Mouse (Mus musculus) embryonic facial prominence, embryonic 12.5 days (tissue): ENCODE results near the gene Ctdspl. TPM values are rescaled to one million over a fixed set of nuclear protein-coding genes. Genes with fewer than 3 reads are reported as not detected.
A peak's percentile ranks its signal among the peaks of the same experiment; 100 is the strongest.

Source experiments
- ATAC-seq: fragments of 200-750 bp; cut with Nextera tagmentation; 2 replicates; pipeline ENCODE4 v1.8.0; 2017; ENCODE audit not compliant: insufficient number of reproducible peaks, insufficient read depth, low FRiP score, low TSS enrichment
- H3K27ac ChIP-seq: fragments of 300-500 bp; sonication (generic); 2 replicates; pipeline ENCODE4 v1.5.1; 2016; ENCODE audit warnings: mild to moderate bottlenecking
- H3K27me3 ChIP-seq: fragments of 300-500 bp; sonication (generic); 2 replicates; pipeline ENCODE4 v1.6.1; 2016; ENCODE audit warnings: mild to moderate bottlenecking, moderate library complexity
- H3K36me3 ChIP-seq: fragments of 300-500 bp; sonication (generic); 2 replicates; pipeline ENCODE4 v1.6.1; 2016; ENCODE audit warnings: mild to moderate bottlenecking
- H3K4me1 ChIP-seq: fragments of 300-500 bp; sonication (generic); 2 replicates; pipeline ENCODE4 v1.6.1; 2016
- H3K4me2 ChIP-seq: fragments of 300-500 bp; sonication (generic); replicated peaks from 2 replicates; pipeline ENCODE4 v1.6.1; 2016; ENCODE audit warnings: mild to moderate bottlenecking, moderate library complexity
- H3K4me3 ChIP-seq: fragments of 300-500 bp; sonication (generic); 2 replicates; pipeline ENCODE4 v1.5.1; 2016; ENCODE audit warnings: mild to moderate bottlenecking
- H3K9ac ChIP-seq: fragments of 300-500 bp; sonication (generic); 2 replicates; pipeline ENCODE4 v1.6.1; 2016; ENCODE audit warnings: mild to moderate bottlenecking, moderate library complexity
- H3K9me3 ChIP-seq: fragments of 300-500 bp; sonication (generic); 2 replicates; pipeline ENCODE4 v1.6.1; 2016; ENCODE audit warnings: mild to moderate bottlenecking, moderate library complexity
- WGBS: fragments of 180-500 bp; shearing (Covaris S2); methylation state at CpG from one replicate; pipeline ENCODE4 v1.1.7; 2016; 5-methylcytosine and 5-hydroxymethylcytosine counted together
- polyA plus RNA-seq: library from polyadenylated mRNA; unstranded; fragments of >200 nt; fragmentation: Nextera tagmentation; extraction: Ambion mirVana; gene quantifications from 2 replicates; pipeline ENCODE4 v1.2.1, GENCODE M21; 2016

Gene Ctdspl
- polyA plus RNA-seq, 1 experiment from 2014 or later: 16.0 TPM

GRCm38 (mm10) chr9:118991750-118992585 lies 65.7 kb downstream of the Ctdspl start:
- 90% methylated on average over 21 of the region's 21 CpGs for WGBS
- Histone ChIP-seq H3K4me1 (peaks cover 29% of the 10 kb centered on the region), H3K36me3 (0 out of 2 replicates have a peak, but pooled peaks cover 3% of the 10 kb centered on the region), H3K4me2 (no peak overlapping the region), H3K27me3 (no peaks in the 10 kb centered on the region), H3K9me3 (no peaks in the 10 kb centered on the region), H3K4me3 (no peak overlapping the region), H3K27ac (no peak overlapping the region), H3K9ac (no peak overlapping the region)
- no peak for ATAC-seq

GRCm38 (mm10) chr9:118992586-118992955 lies 66.3 kb downstream of the Ctdspl start:
- Histone ChIP-seq H3K36me3 (0 out of 2 replicates have a peak, but pooled peaks cover 3% of the 10 kb centered on the region), H3K4me3 (no peak overlapping the region), H3K27me3 (no peaks in the 10 kb centered on the region), H3K4me1 (peaks cover 25% of the 10 kb centered on the region), H3K9ac (no peak overlapping the region), H3K27ac (no peak overlapping the region), H3K4me2 (no peak overlapping the region), H3K9me3 (no peaks in the 10 kb centered on the region)
- WGBS: 76% methylated on average over 5 of the region's 5 CpGs
- no peak for ATAC-seq

GRCm38 (mm10) chr9:118994524-118995227 lies 68.4 kb downstream of the Ctdspl start:
- no peak for ATAC-seq
- Histone ChIP-seq H3K4me3 (no peak overlapping the region), H3K4me1 (peaks cover 18% of the 10 kb centered on the region), H3K36me3 (0 out of 2 replicates have a peak, but pooled peaks cover 3% of the 10 kb centered on the region), H3K9me3 (no peaks in the 10 kb centered on the region), H3K4me2 (no peak overlapping the region), H3K9ac (no peak overlapping the region), H3K27ac (no peak overlapping the region; the same call in 1 of the 2 replicates), H3K27me3 (no peaks in the 10 kb centered on the region)
- WGBS: 76% methylated on average over 12 of the region's 12 CpGs

- H3K9ac ChIP-seq: no peak overlapping the region
- no peaks in the 10 kb centered on the region for H3K27me3 ChIP-seq
- no peak overlapping the region; the same call in 1 of the 2 replicates for H3K27ac ChIP-seq
- H3K4me2 ChIP-seq: no peak overlapping the region
- 77% methylated on average over 6 of the region's 6 CpGs for WGBS
- no peak for ATAC-seq
- no peak overlapping the region for H3K4me3 ChIP-seq
- no peaks in the 10 kb centered on the region for H3K9me3 ChIP-seq
- 0 out of 2 replicates have a peak, but pooled peaks cover 3% of the 10 kb centered on the region for H3K36me3 ChIP-seq
- peaks cover 17% of the 10 kb centered on the region for H3K4me1 ChIP-seq
Measured at GRCm38 (mm10) chr9:118995539-118995938, 69.3 kb downstream of the Ctdspl start.

GRCm38 (mm10) chr9:118997241-118997640 lies 71.0 kb downstream of the Ctdspl start:
- no peaks in the 10 kb centered on the region for H3K27me3 ChIP-seq
- H3K36me3 ChIP-seq: peaks cover 9% of the 10 kb centered on the region; the same call in 1 of the 2 replicates
- 95% methylated on average over 6 of the region's 6 CpGs for WGBS
- no peaks in the 10 kb centered on the region for H3K9me3 ChIP-seq
- no peak for ATAC-seq
- no peak overlapping the region for H3K27ac ChIP-seq
- no peak overlapping the region for H3K4me2 ChIP-seq
- peaks cover 7% of the 10 kb centered on the region for H3K4me1 ChIP-seq
- H3K4me3 ChIP-seq: no peak overlapping the region
- H3K9ac ChIP-seq: no peak overlapping the region

- ATAC-seq: no peak
- Histone ChIP-seq H3K27me3 (no peaks in the 10 kb centered on the region), H3K9me3 (no peaks in the 10 kb centered on the region), H3K4me2 (no peak overlapping the region), H3K9ac (no peak overlapping the region), H3K4me1 (peaks cover 20% of the 10 kb centered on the region), H3K27ac (no peak overlapping the region), H3K36me3 (peaks cover 6% of the 10 kb centered on the region; the same call in 1 of the 2 replicates), H3K4me3 (no peak overlapping the region)
- WGBS: 68% methylated on average over 6 of the region's 6 CpGs
Measured at GRCm38 (mm10) chr9:119000196-119000595, 73.9 kb downstream of the Ctdspl start.

GRCm38 (mm10) chr9:119002267-119002666 lies 76.0 kb downstream of the Ctdspl start:
- 71% methylated on average over 17 of the region's 17 CpGs for WGBS

GRCm38 (mm10) chr9:119003990-119004702 lies 77.9 kb downstream of the Ctdspl start:
- peak overlapping the region; percentile 8; the same call in 1 of the 2 replicates for H3K27ac ChIP-seq
- H3K4me1 ChIP-seq: peaks cover 30% of the 10 kb centered on the region
- no peak for ATAC-seq

More at GRCm38 (mm10) chr9:119002267-119002666, 76.0 kb downstream of the Ctdspl start:
- Histone ChIP-seq H3K27me3 (no peaks in the 10 kb centered on the region), H3K4me1 (peaks cover 30% of the 10 kb centered on the region), H3K4me3 (no peak overlapping the region), H3K36me3 (peaks cover 6% of the 10 kb centered on the region; the same call in 1 of the 2 replicates), H3K9ac (no peak overlapping the region), H3K27ac (no peak overlapping the region), H3K4me2 (no peak overlapping the region), H3K9me3 (no peaks in the 10 kb centered on the region)
- no peak for ATAC-seq

GRCm38 (mm10) chr9:119004703-119005076 lies 78.4 kb downstream of the Ctdspl start:
- H3K9ac ChIP-seq: no peak overlapping the region
- H3K27me3 ChIP-seq: no peaks in the 10 kb centered on the region
- H3K9me3 ChIP-seq: no peaks in the 10 kb centered on the region
- 76% methylated on average over 16 of the region's 16 CpGs for WGBS
- no peak for ATAC-seq
- H3K4me3 ChIP-seq: no peak overlapping the region
- no peak overlapping the region for H3K4me2 ChIP-seq
- peaks cover 30% of the 10 kb centered on the region for H3K4me1 ChIP-seq
- H3K36me3 ChIP-seq: peaks cover 6% of the 10 kb centered on the region; the same call in 1 of the 2 replicates
- H3K27ac ChIP-seq: no peak overlapping the region

More at GRCm38 (mm10) chr9:119003990-119004702, 77.9 kb downstream of the Ctdspl start:
- Histone ChIP-seq H3K4me2 (no peak overlapping the region), H3K9ac (no peak overlapping the region), H3K27me3 (no peaks in the 10 kb centered on the region), H3K4me3 (no peak overlapping the region), H3K9me3 (no peaks in the 10 kb centered on the region), H3K36me3 (peaks cover 6% of the 10 kb centered on the region; the same call in 1 of the 2 replicates)
- 80% methylated on average over 23 of the region's 23 CpGs for WGBS

GRCm38 (mm10) chr9:119005303-119006029 lies 79.2 kb downstream of the Ctdspl start:
- ATAC-seq: no peak
- Histone ChIP-seq H3K9me3 (no peaks in the 10 kb centered on the region), H3K4me1 (peaks cover 30% of the 10 kb centered on the region), H3K36me3 (peaks cover 6% of the 10 kb centered on the region; the same call in 1 of the 2 replicates), H3K9ac (no peak overlapping the region), H3K4me3 (no peak overlapping the region), H3K4me2 (no peak overlapping the region), H3K27me3 (no peaks in the 10 kb centered on the region), H3K27ac (no peak overlapping the region)
- 72% methylated on average over 15 of the region's 15 CpGs for WGBS

GRCm38 (mm10) chr9:119007266-119007665 lies 81.0 kb downstream of the Ctdspl start:
- Histone ChIP-seq H3K4me2 (no peak overlapping the region), H3K4me1 (peaks cover 25% of the 10 kb centered on the region), H3K27me3 (no peaks in the 10 kb centered on the region), H3K9me3 (no peaks in the 10 kb centered on the region), H3K27ac (no peak overlapping the region), H3K36me3 (0 out of 2 replicates have a peak, but pooled peaks cover 10% of the 10 kb centered on the region), H3K4me3 (no peak overlapping the region), H3K9ac (no peak overlapping the region)
- no peak for ATAC-seq
- 70% methylated on average over 10 of the region's 10 CpGs for WGBS
